Mouse (Mus musculus) large intestine, adult 2 months (tissue): Measurements from ENCODE around the gene Prkra. TPM values are rescaled to one million over a fixed set of nuclear protein-coding genes. Genes with fewer than 3 reads are reported as not detected.
A peak's percentile ranks its signal among the peaks of the same experiment; 100 is the strongest.

ENCODE experiments used
- DNase-seq: peaks from one replicate; pipeline ENCODE4 v3.0.0-alpha.2; 2012; ENCODE audit warnings: low read depth, low spot score
- WGBS: fragments of 180-500 bp; shearing (Covaris S2); methylation state at CpG from one replicate; pipeline ENCODE4 v1.1.7; 2018; 5-methylcytosine and 5-hydroxymethylcytosine counted together
- polyA plus RNA-seq: library from polyadenylated mRNA; depleted of rRNA; stranded (reverse); fragments of >200 nt; gene quantifications from 2 replicates; pipeline ENCODE4 v1.2.3, GENCODE M21; 2012; rRNA removed

Prkra gene
- 18.3 and 26.3 TPM in 2 replicates for polyA plus RNA-seq

- DNase-seq = peak; percentile 96
- WGBS = under 1% methylated on average over 42 of the region's 42 CpGs
These were observed at the start of gene Prkra, which contains the start of gene Pjvk for GRCm38 (mm10) chr2:76647883-76648570. Gene Prkra (minus strand): TSS chr2:76648015. Gene Pjvk (plus strand): TSS chr2:76648476.

GRCm38 (mm10) chr2:76695290-76695689, 47.5 kb upstream of the Prkra start:
- WGBS = 77% methylated on average over 6 of the region's 6 CpGs
- DNase-seq = no peak

GRCm38 (mm10) chr2:76693765-76694164, 46.0 kb upstream of the Prkra start:
- WGBS = 89% methylated on average over 5 of the region's 5 CpGs
- no peak for DNase-seq

- DNase-seq = no peak
- WGBS = 78% methylated on average over 12 of the region's 12 CpGs
These were observed 42.8 kb upstream of the Prkra start for GRCm38 (mm10) chr2:76690436-76691204.

GRCm38 (mm10) chr2:76688162-76688561, 40.3 kb upstream of the Prkra start:
- 61% methylated on average over 7 of the region's 7 CpGs for WGBS
- DNase-seq = no peak

- WGBS = 74% methylated on average over 3 of the region's 3 CpGs
- no peak for DNase-seq
These were observed 39.8 kb upstream of the Prkra start for GRCm38 (mm10) chr2:76687608-76688007.

GRCm38 (mm10) chr2:76686986-76687385, 39.2 kb upstream of the Prkra start:
- no peak for DNase-seq
- 95% methylated on average over 3 of the region's 3 CpGs for WGBS

- WGBS = 74% methylated on average over 8 of the region's 8 CpGs
- DNase-seq = no peak
These were observed 34.5 kb upstream of the Prkra start for GRCm38 (mm10) chr2:76682301-76682700.

GRCm38 (mm10) chr2:76676401-76677226, 28.8 kb upstream of the Prkra start:
- DNase-seq = no peak
- WGBS = 17% methylated on average over 13 of the region's 13 CpGs

GRCm38 (mm10) chr2:76675949-76676348, 28.1 kb upstream of the Prkra start:
- WGBS = 6% methylated on average over 4 of the region's 4 CpGs
- no peak for DNase-seq

- DNase-seq = no peak
- under 1% methylated on average over 44 of the region's 44 CpGs for WGBS
These were observed 27.6 kb upstream of the Prkra start for GRCm38 (mm10) chr2:76675451-76675850.

- no peak for DNase-seq
- 4% methylated on average over 52 of the region's 52 CpGs for WGBS
These were observed 27.1 kb upstream of the Prkra start, which contains the start of gene Plekha3 for GRCm38 (mm10) chr2:76674725-76675427. Gene Plekha3 (plus strand): TSS chr2:76675281.

GRCm38 (mm10) chr2:76673472-76674081, 25.8 kb upstream of the Prkra start:
- 39% methylated on average over 7 of the region's 7 CpGs for WGBS

GRCm38 (mm10) chr2:76672966-76673392, 25.2 kb upstream of the Prkra start, which contains the start of gene Fkbp7:
Gene Fkbp7 (minus strand): TSS chr2:76673116.
- no peak for DNase-seq
- WGBS = under 1% methylated on average over 17 of the region's 17 CpGs

More at GRCm38 (mm10) chr2:76673472-76674081, 25.8 kb upstream of the Prkra start:
- DNase-seq = no peak

GRCm38 (mm10) chr2:76672134-76672745, 24.4 kb upstream of the Prkra start:
- 3% methylated on average over 9 of the region's 9 CpGs for WGBS
- no peak for DNase-seq

GRCm38 (mm10) chr2:76671641-76672040, 23.8 kb upstream of the Prkra start:
- 39% methylated on average over 6 of the region's 6 CpGs for WGBS
- DNase-seq = no peak

- no peak for DNase-seq
- WGBS = 75% methylated on average over 5 of the region's 5 CpGs
These were observed 19.4 kb upstream of the Prkra start for GRCm38 (mm10) chr2:76667200-76667599.

- WGBS = 94% methylated on average over 7 of the region's 7 CpGs
- no peak for DNase-seq
These were observed 17.7 kb upstream of the Prkra start for GRCm38 (mm10) chr2:76665531-76665930.
